Mouse (Mus musculus) limb, embryonic 12.5 days (tissue): ENCODE measurements around the gene Pik3ca. TPM values are rescaled to one million over a fixed set of nuclear protein-coding genes. Genes with fewer than 3 reads are reported as not detected.

ENCODE experiments used
- ATAC-seq: fragments of 200-750 bp; cut with Nextera tagmentation; 2 replicates; pipeline ENCODE4 v1.8.0; 2017; ENCODE audit warnings: low read depth, moderate TSS enrichment; ENCODE audit not compliant: insufficient number of reproducible peaks, insufficient read depth, low FRiP score, low TSS enrichment
- H3K27ac ChIP-seq: fragments of 300-500 bp; sonication (generic); 2 replicates; pipeline ENCODE4 v1.5.1; 2016; ENCODE audit warnings: mild to moderate bottlenecking, moderate library complexity
- H3K27me3 ChIP-seq: fragments of 300-500 bp; sonication (generic); 2 replicates; pipeline ENCODE4 v1.6.1; 2016; ENCODE audit warnings: mild to moderate bottlenecking, moderate library complexity
- H3K36me3 ChIP-seq: fragments of 300-500 bp; sonication (generic); 2 replicates; pipeline ENCODE4 v1.6.1; 2016; ENCODE audit warnings: mild to moderate bottlenecking, moderate library complexity
- H3K4me1 ChIP-seq: fragments of 300-500 bp; sonication (generic); replicated peaks from 2 replicates; pipeline ENCODE4 v1.6.1; 2016
- H3K4me2 ChIP-seq: fragments of 300-500 bp; sonication (generic); 2 replicates; pipeline ENCODE4 v1.6.1; 2016; ENCODE audit warnings: mild to moderate bottlenecking, moderate library complexity
- H3K4me3 ChIP-seq: fragments of 300-500 bp; sonication (generic); replicated peaks from 2 replicates; pipeline ENCODE4 v1.5.1; 2016; ENCODE audit warnings: mild to moderate bottlenecking
- H3K9ac ChIP-seq: fragments of 300-500 bp; sonication (generic); replicated peaks from 2 replicates; pipeline ENCODE4 v1.6.1; 2016; ENCODE audit warnings: mild to moderate bottlenecking, moderate library complexity
- H3K9me3 ChIP-seq: fragments of 300-500 bp; sonication (generic); 2 replicates; pipeline ENCODE4 v1.6.1; 2016; ENCODE audit warnings: mild to moderate bottlenecking, moderate library complexity
- WGBS: fragments of 180-500 bp; shearing (Covaris S2); methylation state at CpG from one replicate; pipeline ENCODE4 v1.1.7; 2016; 5-methylcytosine and 5-hydroxymethylcytosine counted together
- polyA plus RNA-seq: library from polyadenylated mRNA; unstranded; fragments of >200 nt; fragmentation: Nextera tagmentation; extraction: Ambion mirVana; gene quantifications from 2 replicates; pipeline ENCODE4 v1.2.1, GENCODE M21; 2016

Pik3ca gene
- polyA plus RNA-seq, 1 experiment from 2014 or later: 12.0 TPM

DNA sequence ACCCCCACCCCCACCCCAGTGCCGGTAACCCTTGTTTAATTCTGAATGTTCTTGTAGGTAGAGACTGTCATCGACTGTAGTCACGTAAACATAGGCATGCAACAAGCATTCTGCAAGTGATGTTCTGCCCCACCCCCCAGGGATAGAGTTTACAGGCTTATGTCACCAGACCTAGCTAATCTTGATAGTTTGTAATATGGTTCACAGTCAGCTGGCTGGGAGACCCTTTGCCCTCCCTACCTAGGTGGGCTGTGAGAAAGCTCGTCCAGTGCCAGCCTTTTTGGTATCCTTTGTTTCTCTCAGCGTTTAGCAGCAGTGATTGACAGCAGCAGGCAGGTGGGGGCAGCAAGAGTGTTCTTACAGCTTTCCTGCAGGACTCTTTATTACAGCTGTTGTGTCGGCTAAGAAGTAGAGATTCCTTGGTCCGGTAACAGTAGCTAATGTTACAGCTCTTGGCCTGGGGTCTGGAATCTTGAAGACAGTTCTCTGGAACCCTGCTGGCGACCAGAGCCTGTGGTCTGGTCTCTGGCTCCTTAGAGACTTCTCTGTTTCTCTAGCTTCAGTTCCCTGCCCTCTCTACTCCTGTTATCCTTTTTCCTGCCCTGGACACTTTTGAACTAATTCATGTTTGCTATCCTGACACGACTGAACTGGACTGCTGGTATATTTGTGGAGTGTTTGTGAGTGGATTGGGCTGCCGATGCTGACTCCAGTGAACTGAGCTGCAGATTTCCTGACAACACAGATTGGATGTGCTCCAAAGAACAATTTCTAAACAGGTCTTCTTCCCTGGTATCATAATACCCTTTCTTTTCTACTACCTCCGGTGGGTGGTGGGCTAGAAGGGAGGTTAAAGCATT lies 109.1 kb downstream of the Pik3ca start:
- no peak overlapping the region for H3K4me2 ChIP-seq
- peaks cover 14% of the 10 kb centered on the region for H3K4me1 ChIP-seq
- no peak overlapping the region for H3K4me3 ChIP-seq
- 58% methylated on average over 11 of the region's 11 CpGs for WGBS
- no peaks in the 10 kb centered on the region for H3K9me3 ChIP-seq
- no peaks in the 10 kb centered on the region for H3K27me3 ChIP-seq
- H3K36me3 ChIP-seq: no peaks in the 10 kb centered on the region
- no peak for ATAC-seq
- H3K27ac ChIP-seq: no peak overlapping the region
- no peak overlapping the region for H3K9ac ChIP-seq

DNA sequence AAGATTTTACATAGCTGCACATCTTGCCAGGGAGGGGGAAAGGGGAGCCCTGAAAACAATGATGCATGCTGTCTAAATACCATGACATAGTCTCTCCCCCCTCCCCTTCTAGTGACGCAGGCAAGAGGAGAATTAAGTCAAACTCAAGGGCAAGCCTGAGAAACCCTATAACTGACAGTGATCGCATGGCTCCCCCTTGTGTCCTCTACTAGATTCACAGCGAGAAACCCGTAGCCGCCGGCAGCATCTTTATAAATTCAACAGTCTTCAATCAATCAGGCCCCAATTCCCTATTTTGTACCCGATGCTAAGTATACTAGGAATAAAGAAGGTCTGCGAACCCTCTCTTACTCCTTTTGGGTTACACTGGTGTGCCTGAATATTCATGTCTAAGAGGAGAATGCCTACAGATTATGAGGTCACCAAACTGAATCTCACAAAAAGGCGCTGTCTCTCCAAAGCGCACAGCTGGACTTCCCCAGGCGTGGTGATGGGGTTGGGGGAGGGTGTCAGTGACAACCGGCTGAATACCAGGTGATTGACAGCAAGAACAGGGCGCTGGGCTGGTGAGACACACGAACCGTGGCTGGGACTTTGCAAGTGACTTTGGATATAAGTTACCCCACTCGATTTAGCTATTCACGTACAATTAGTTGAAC lies 111.3 kb downstream of the Pik3ca start:
- no peak for ATAC-seq
- 2% methylated on average over 17 of the region's 17 CpGs for WGBS
- Histone ChIP-seq H3K27ac (no peak overlapping the region), H3K27me3 (no peaks in the 10 kb centered on the region), H3K9me3 (no peaks in the 10 kb centered on the region), H3K4me3 (no peak overlapping the region; the same call in 1 of the 2 replicates), H3K9ac (no peak overlapping the region), H3K36me3 (peaks cover 6% of the 10 kb centered on the region; the same call in 1 of the 2 replicates), H3K4me1 (peaks cover 25% of the 10 kb centered on the region), H3K4me2 (peak overlapping the region; percentile 66)

DNA sequence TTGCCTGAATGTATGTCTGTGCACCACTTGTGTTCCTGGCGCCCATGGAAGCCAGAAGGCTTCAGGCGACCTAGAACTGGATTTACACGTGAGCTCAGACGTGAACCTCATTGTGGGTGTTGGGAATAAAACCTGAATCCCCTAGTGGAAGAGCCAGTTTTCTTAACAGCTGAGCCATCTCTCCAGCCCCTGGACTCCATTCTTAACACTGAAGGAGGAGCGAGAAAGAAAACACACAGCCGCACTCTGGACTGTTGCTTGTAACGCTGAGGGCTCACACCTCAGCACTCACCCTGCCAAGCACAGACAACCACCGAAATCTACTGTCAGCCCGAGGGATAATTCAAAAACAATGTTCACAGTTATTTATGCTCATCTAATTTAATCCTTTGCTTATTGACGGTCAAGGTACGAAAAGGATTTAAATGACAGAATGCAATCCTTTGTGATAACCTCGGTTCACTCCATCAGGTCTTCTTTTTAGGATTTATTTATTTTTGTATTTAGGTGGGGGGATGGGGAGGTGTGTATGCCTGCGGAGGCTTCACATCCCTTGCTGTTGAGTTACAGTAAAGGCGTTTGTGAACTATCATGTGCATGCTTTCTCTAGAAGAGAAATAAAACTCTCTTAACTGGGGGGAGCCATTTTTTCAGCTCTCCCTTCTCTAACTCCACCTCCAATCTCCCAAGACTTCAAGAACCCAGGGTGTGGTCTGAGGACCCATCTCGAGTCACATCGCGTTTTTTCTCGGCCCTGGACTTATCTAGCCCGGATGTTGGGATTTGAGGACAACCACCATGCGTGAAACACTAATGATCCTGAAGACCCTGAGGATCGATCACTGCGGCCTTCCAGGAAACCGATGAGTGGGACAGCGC lies 112.3 kb downstream of the Pik3ca start, which contains the start of gene Zfp639:
TSS of gene Zfp639 (plus strand) at position 764 of the 879 bp plus-strand sequence.
- 10% methylated on average over 24 of the region's 24 CpGs for WGBS
- H3K4me1 ChIP-seq: peaks cover 25% of the 10 kb centered on the region
- no peak; the same call in 1 of the 2 replicates for ATAC-seq

DNA sequence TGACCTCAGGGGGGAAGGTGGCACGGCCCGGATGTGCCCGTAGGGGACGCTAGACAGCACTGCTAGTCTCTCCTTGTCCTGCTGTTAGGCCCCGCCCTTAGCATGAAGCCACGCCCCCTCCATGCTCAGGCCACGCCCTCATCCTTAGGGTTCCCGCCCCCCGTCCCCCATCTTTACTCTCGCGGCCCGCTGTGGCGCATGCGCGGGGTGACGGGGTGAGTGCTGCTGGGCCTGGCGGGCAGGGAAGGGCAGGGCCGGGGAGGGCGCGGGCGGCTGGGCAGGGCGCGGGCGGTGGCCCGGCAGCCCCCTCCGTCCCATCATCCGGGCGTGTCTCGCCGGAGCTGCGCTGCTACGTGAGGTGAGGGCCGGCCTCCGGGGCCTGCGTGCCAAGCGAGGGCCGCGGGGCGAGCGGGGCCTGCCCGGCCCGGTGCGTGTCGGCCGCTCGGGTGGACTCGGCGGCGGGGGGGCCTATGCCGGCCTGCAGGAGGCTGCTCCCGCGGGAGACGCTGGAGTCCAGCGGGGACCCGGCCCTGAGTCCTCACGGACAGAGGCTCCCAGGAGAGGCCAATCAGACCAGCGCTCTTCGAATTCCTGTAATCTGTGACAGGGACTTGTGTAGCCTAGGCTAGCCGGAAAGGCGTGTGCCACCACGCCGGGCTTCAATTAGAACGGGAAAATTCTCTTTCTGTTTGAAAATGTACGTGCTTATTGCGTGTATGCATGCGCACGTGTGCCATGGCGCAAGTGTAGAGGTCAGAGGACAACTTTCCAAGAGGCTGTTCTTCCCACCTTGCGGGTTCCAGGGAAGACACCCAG lies 113.1 kb downstream of the Pik3ca start:
- peak overlapping the region; percentile 94 for H3K9ac ChIP-seq
- WGBS: 1% methylated on average over 61 of the region's 69 CpGs

More for the DNA sequence above, 112.3 kb downstream of the Pik3ca start, which contains the start of gene Zfp639:
- Histone ChIP-seq H3K9me3 (no peaks in the 10 kb centered on the region), H3K27me3 (no peaks in the 10 kb centered on the region), H3K4me2 (peak within 1 kb of the TSS; percentile 66), H3K4me3 (peak within 1 kb of the TSS; percentile 95), H3K9ac (peak within 1 kb of the TSS; percentile 94), H3K36me3 (peaks cover 8% of the 10 kb centered on the region; the same call in 1 of the 2 replicates), H3K27ac (peak within 1 kb of the TSS; percentile 81)

DNA sequence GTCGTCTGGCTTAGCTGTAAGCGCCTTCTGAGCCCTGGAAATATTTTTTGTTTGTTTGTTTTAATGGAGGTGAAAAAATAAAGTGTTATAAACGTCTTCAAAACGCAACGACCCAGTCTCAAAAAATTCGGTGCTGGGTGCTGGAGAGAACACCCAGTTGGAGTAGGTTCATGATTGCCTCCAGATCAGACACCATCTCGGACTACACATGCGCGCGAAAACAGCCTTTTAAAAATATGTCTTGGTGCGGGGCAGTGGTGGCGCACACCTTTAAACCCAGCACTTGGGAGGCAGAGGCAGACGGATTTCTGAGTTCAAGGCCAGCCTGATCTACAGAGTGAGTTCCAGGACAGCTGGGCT lies 113.7 kb downstream of the Pik3ca start:
- Histone ChIP-seq H3K27me3 (no peaks in the 10 kb centered on the region), H3K36me3 (peaks cover 20% of the 10 kb centered on the region; the same call in 1 of the 2 replicates), H3K27ac (no peak overlapping the region), H3K4me2 (peak overlapping the region; percentile 66), H3K4me3 (peak overlapping the region; percentile 95), H3K4me1 (peaks cover 25% of the 10 kb centered on the region), H3K9me3 (no peaks in the 10 kb centered on the region), H3K9ac (peak overlapping the region; percentile 94; the same call in 1 of the 2 replicates)
- no peak for ATAC-seq
- 7% methylated on average over 13 of the region's 13 CpGs for WGBS

More for the DNA sequence above, 113.1 kb downstream of the Pik3ca start:
- peak overlapping the region; percentile 95 for H3K4me3 ChIP-seq
- H3K36me3 ChIP-seq: peaks cover 14% of the 10 kb centered on the region; the same call in 1 of the 2 replicates
- H3K9me3 ChIP-seq: no peaks in the 10 kb centered on the region
- H3K4me2 ChIP-seq: peak overlapping the region; percentile 66
- no peaks in the 10 kb centered on the region for H3K27me3 ChIP-seq
- peak overlapping the region; percentile 81 for H3K27ac ChIP-seq
- peak; percentile 85 for ATAC-seq
- peaks cover 25% of the 10 kb centered on the region for H3K4me1 ChIP-seq

DNA sequence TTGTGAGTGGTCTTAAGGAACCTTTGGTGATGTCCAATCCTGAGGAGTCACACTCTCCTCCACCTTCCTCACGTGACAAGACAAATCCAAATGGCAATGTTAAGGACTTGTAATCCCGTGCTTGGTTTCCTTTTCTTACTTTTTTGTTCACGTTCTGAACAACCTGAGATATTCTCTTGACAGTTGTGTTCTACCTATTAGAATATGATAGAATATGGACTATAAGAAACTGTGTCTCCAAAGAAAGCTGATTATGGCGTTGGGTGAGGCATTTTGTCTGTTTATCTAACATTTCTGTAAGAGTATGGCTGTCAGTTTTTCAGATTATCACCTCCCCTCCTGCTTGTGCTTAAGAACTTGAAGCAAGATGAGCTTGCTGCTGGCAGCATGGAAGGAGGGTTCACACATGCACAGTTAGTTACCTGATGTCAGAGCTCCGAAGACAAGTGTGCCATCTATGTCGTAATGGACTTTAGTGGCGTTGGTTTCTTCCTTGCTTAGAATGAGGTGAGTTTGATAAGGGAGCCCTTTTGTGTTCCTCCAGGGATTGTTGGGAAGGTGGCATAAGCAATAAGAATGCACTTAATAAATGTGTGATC lies 115.3 kb downstream of the Pik3ca start:
- no peak overlapping the region for H3K9ac ChIP-seq
- ATAC-seq: no peak
- H3K4me1 ChIP-seq: peaks cover 20% of the 10 kb centered on the region

DNA sequence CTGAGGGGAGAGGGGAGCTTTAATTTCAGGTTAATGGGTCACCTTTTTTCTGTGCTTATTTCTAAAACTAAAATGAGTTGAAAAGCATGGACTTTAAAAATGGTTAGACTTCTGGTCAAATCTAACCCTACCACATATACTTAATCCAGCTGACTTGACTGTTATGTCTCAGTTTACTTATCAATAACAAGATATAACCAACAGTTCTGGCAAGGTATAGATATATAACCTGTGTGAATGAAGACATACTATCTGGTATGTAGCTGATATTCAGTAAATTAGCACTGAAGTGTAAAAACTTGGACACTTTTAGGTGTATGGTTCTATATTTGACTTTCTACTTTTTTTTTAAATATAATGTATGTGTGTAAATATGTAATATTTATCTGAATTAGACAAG lies 116.1 kb downstream of the Pik3ca start:
- H3K4me2 ChIP-seq: no peak overlapping the region
- H3K36me3 ChIP-seq: peaks cover 42% of the 10 kb centered on the region
- H3K27me3 ChIP-seq: no peaks in the 10 kb centered on the region
- peaks cover 20% of the 10 kb centered on the region for H3K4me1 ChIP-seq
- no peak overlapping the region for H3K9ac ChIP-seq
- H3K27ac ChIP-seq: no peak overlapping the region
- no peak overlapping the region for H3K4me3 ChIP-seq
- no peak for ATAC-seq
- no peaks in the 10 kb centered on the region for H3K9me3 ChIP-seq

More for the DNA sequence above, 115.3 kb downstream of the Pik3ca start:
- WGBS: 91% methylated on average over 7 of the region's 7 CpGs
- Histone ChIP-seq H3K27ac (no peak overlapping the region), H3K27me3 (no peaks in the 10 kb centered on the region), H3K36me3 (peaks cover 35% of the 10 kb centered on the region), H3K4me2 (no peak overlapping the region), H3K9me3 (no peaks in the 10 kb centered on the region), H3K4me3 (no peak overlapping the region)

Other genes starting within 250 kb of the Pik3ca start
- 5.4 and 5.9 TPM in 2 replicates for gene Zmat3, start 31.7 kb upstream of the Pik3ca start, polyA plus RNA-seq
- gene Kcnmb3, start 94.6 kb downstream of the Pik3ca start, polyA plus RNA-seq: 0.20 TPM in 2 replicates
- 44.8 and 48.3 TPM in 2 replicates for gene Zfp639, start 112.6 kb downstream of the Pik3ca start, polyA plus RNA-seq
- gene Mfn1, start 131.8 kb downstream of the Pik3ca start, polyA plus RNA-seq: 42.8 and 44.3 TPM in 2 replicates
- gene Gnb4, start 218.9 kb downstream of the Pik3ca start, polyA plus RNA-seq: 47.8 and 54.0 TPM in 2 replicates